Mouse (Mus musculus) myocyte (in vitro differentiated cells): ENCODE data around the gene Rcor3. TPM values are rescaled to one million over a fixed set of nuclear protein-coding genes. Genes with fewer than 3 reads are reported as not detected.
A peak's percentile ranks its signal among the peaks of the same experiment; 100 is the strongest.

ENCODE experiments used
- H3K27me3 ChIP-seq: one replicate; pipeline ENCODE4 v1.6.1; 2011; ENCODE audit not compliant: control insufficient read depth, insufficient read depth, insufficient read length
- H3K36me3 ChIP-seq: one replicate; pipeline ENCODE4 v1.6.1; 2011; ENCODE audit not compliant: control insufficient read depth, insufficient read depth
- H3K4me2 ChIP-seq: one replicate; pipeline ENCODE4 v1.6.1; 2011; ENCODE audit warnings: low read depth, control low read depth
- H3K4me3 ChIP-seq: one replicate; pipeline ENCODE4 v1.5.1; 2011; ENCODE audit warnings: mild to moderate bottlenecking, control low read depth, moderate library complexity
- H3K79me2 ChIP-seq: one replicate; pipeline ENCODE4 v1.6.1; 2011; ENCODE audit not compliant: control insufficient read depth, insufficient read depth
- H3ac ChIP-seq: one replicate; pipeline ENCODE4 v1.6.1; 2011; ENCODE audit not compliant: control insufficient read depth, insufficient read length
- CEBPB ChIP-seq: IDR thresholded peaks from 2 replicates; pipeline ENCODE4 v1.6.1; 2011; ENCODE audit warnings: mild to moderate bottlenecking, moderate library complexity; ENCODE audit not compliant: poor library complexity, insufficient read depth, severe bottlenecking
- E2F4 ChIP-seq: IDR thresholded peaks from one replicate; pipeline ENCODE4 v1.6.1; 2011; ENCODE audit warnings: mild to moderate bottlenecking, control low read depth, moderate library complexity; ENCODE audit not compliant: insufficient read depth
- MAX ChIP-seq: IDR thresholded peaks from one replicate; pipeline ENCODE4 v1.6.1; 2011; ENCODE audit warnings: low read depth, mild to moderate bottlenecking, control low read depth
- MYOD1 ChIP-seq, 3 experiments: IDR thresholded peaks; one replicate each; pipeline ENCODE4 v1.6.1; 2011; ENCODE audit warnings: control low read depth in 2 of 3, low read depth in 2 of 3, mild to moderate bottlenecking in 2 of 3, moderate library complexity in 1 of 3; ENCODE audit not compliant: insufficient read length in 2 of 3, control insufficient read depth in 1 of 3
- MYOG ChIP-seq, 3 experiments: IDR thresholded peaks; one replicate each; pipeline ENCODE4 v1.6.1; 2011; ENCODE audit warnings: control low read depth in 2 of 3, low read depth in 2 of 3, mild to moderate bottlenecking in 2 of 3; ENCODE audit not compliant: insufficient read length in 2 of 3, control insufficient read depth in 1 of 3, insufficient read depth in 1 of 3
- POLR2A ChIP-seq: IDR thresholded peaks from one replicate; pipeline ENCODE4 v1.6.1; 2011; ENCODE audit warnings: low read depth, mild to moderate bottlenecking, control low read depth, moderate library complexity; ENCODE audit not compliant: insufficient read length
- POLR2AphosphoS2 ChIP-seq: IDR thresholded peaks from one replicate; pipeline ENCODE4 v1.6.1; 2011; ENCODE audit warnings: low read depth, control low read depth; ENCODE audit not compliant: insufficient read length
- REST ChIP-seq: IDR thresholded peaks from one replicate; pipeline ENCODE4 v1.6.1; 2011; ENCODE audit warnings: mild to moderate bottlenecking, control low read depth, moderate library complexity; ENCODE audit not compliant: insufficient read depth, insufficient read length
- SRF ChIP-seq: IDR thresholded peaks from one replicate; pipeline ENCODE4 v1.6.1; 2011; ENCODE audit warnings: low read depth; ENCODE audit not compliant: control insufficient read depth, insufficient read length
- TCF12 ChIP-seq: IDR thresholded peaks from one replicate; pipeline ENCODE4 v1.6.1; 2011; ENCODE audit warnings: mild to moderate bottlenecking, control low read depth; ENCODE audit not compliant: poor library complexity, insufficient read depth, severe bottlenecking
- TCF3 ChIP-seq: IDR thresholded peaks from one replicate; pipeline ENCODE4 v1.6.1; 2011; ENCODE audit warnings: low read depth, control low read depth; ENCODE audit not compliant: insufficient read length
- USF1 ChIP-seq: IDR thresholded peaks from one replicate; pipeline ENCODE4 v1.6.1; 2011; ENCODE audit warnings: low read depth, mild to moderate bottlenecking, control low read depth, moderate library complexity
- polyA plus RNA-seq: library from polyadenylated mRNA; unstranded; fragments of >200 nt; fragmentation: generic; extraction: Trizol; gene quantifications from one replicate; pipeline ENCODE4 v1.2.1, GENCODE M21; 2012; ENCODE audit warnings: missing spikeins

Rcor3 gene
- polyA plus RNA-seq, 1 experiment = 12.0 TPM

GRCm38 (mm10) chr1:192094451-192095170, 43.3 kb downstream of the Rcor3 start:
- peaks cover 8% of the 10 kb centered on the region for H3K36me3 ChIP-seq
- H3K79me2 ChIP-seq = peaks cover 11% of the 10 kb centered on the region
- no peak overlapping the region for H3K4me2 ChIP-seq
- no peak overlapping the region for H3K4me3 ChIP-seq
- no peak overlapping the region for H3ac ChIP-seq
- no peaks in the 10 kb centered on the region for H3K27me3 ChIP-seq
- no peak for TF ChIP-seq E2F4
- TF ChIP-seq MYOD1 (IDR thresholded peaks at IDR 0.05; ENCODE audit: control insufficient read depth in 1 of 3, insufficient read length in 2 of 3, low read depth in 2 of 3) = no peak
- no peak for TF ChIP-seq TCF3
- TF ChIP-seq TCF12 = no peak

- peaks cover 21% of the 10 kb centered on the region for H3K79me2 ChIP-seq
- TF ChIP-seq POLR2A (no peak), TCF12 (no peak), CEBPB (no peak), MAX (no peak), POLR2AphosphoS2 (no peak), SRF (no peak), TCF3 (no peak), USF1 (no peak)
- no peaks in the 10 kb centered on the region for H3K36me3 ChIP-seq
- H3ac ChIP-seq = peak overlapping the region; percentile 17
- H3K4me2 ChIP-seq = peak overlapping the region; percentile 100
- no peaks in the 10 kb centered on the region for H3K27me3 ChIP-seq
- H3K4me3 ChIP-seq = peak overlapping the region; percentile 39
Observed at GRCm38 (mm10) chr1:192092879-192093660, 44.8 kb downstream of the Rcor3 start.

- no peaks in the 10 kb centered on the region for H3K27me3 ChIP-seq
- H3ac ChIP-seq = peak within 1 kb of the TSS; percentile 17
- peak within 1 kb of the TSS; percentile 100 for H3K4me2 ChIP-seq
- H3K36me3 ChIP-seq = no peaks in the 10 kb centered on the region
- H3K79me2 ChIP-seq = peaks cover 24% of the 10 kb centered on the region
- TF ChIP-seq MYOG (IDR thresholded peaks at IDR 0.05; ENCODE audit: control insufficient read depth in 1 of 3, insufficient read depth in 1 of 3, insufficient read length in 2 of 3, low read depth in 2 of 3) (no peak), SRF (peak; percentile 91), USF1 (no peak), MYOD1 (IDR thresholded peaks at IDR 0.05; ENCODE audit: control insufficient read depth in 1 of 3, insufficient read length in 2 of 3, low read depth in 2 of 3) (no peak), MAX (no peak), E2F4 (no peak), POLR2A (peak; percentile 75), POLR2AphosphoS2 (peak; percentile 52), CEBPB (no peak), TCF3 (no peak)
- H3K4me3 ChIP-seq = peak within 1 kb of the TSS; percentile 39
Observed at GRCm38 (mm10) chr1:192091806-192092772, 45.8 kb downstream of the Rcor3 start, which contains the start of gene Traf5. Gene Traf5, minus strand, starts transcription at chr1:192092559.

GRCm38 (mm10) chr1:192090689-192091567, 46.9 kb downstream of the Rcor3 start:
- Histone ChIP-seq H3K4me2 (peak overlapping the region; percentile 88), H3ac (no peak overlapping the region), H3K79me2 (peaks cover 25% of the 10 kb centered on the region), H3K27me3 (no peaks in the 10 kb centered on the region), H3K4me3 (peak overlapping the region; percentile 39), H3K36me3 (no peaks in the 10 kb centered on the region)
- TF ChIP-seq POLR2A = no peak
- TF ChIP-seq USF1 = no peak
- no peak for TF ChIP-seq MYOG (IDR thresholded peaks at IDR 0.05; ENCODE audit: control insufficient read depth in 1 of 3, insufficient read depth in 1 of 3, insufficient read length in 2 of 3, low read depth in 2 of 3)
- no peak for TF ChIP-seq E2F4
- no peak for TF ChIP-seq POLR2AphosphoS2
- TF ChIP-seq SRF = no peak
- no peak for TF ChIP-seq TCF3
- no peak for TF ChIP-seq MAX
- TF ChIP-seq REST = no peak
- no peak for TF ChIP-seq TCF12
- no peak for TF ChIP-seq MYOD1 (IDR thresholded peaks at IDR 0.05; ENCODE audit: control insufficient read depth in 1 of 3, insufficient read length in 2 of 3, low read depth in 2 of 3)
- TF ChIP-seq CEBPB = no peak
